Mouse (Mus musculus): ENCODE data around the gene Gm49630.
A peak's percentile ranks its signal among the peaks of the same experiment; 100 is the strongest.
"Not testable (repeated sequence)": the region's sequence is repeated elsewhere in the genome, so short reads cannot be mapped to it uniquely, and the experiment has no call there.

The Gm49630 gene

DNA sequence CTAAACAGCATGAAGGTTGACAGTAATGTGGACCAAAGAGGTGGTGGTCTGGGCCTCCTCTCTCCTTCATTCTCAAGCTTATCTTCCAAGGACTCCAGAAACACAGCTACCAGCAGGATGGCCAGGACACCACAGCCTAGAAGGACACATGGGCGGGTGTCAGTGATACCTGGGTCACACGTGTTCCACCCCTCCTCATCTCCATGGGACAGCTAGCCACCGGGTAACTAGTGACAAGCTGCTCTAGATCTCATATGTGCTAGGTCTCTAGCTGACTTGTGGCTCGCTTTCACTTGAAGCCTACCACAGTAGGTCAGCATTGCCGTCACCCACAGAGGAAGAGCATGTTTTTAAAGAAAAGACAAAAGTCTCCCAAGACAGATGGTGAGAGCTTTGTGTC lies at the start of gene Gm49630:
Gene Gm49630 (minus strand): TSS at position 101 of the 400 bp plus-strand sequence.
- not testable (repeated sequence) for DNase-seq (ENCODE audit: low spot score in 2 of 2)

DNA sequence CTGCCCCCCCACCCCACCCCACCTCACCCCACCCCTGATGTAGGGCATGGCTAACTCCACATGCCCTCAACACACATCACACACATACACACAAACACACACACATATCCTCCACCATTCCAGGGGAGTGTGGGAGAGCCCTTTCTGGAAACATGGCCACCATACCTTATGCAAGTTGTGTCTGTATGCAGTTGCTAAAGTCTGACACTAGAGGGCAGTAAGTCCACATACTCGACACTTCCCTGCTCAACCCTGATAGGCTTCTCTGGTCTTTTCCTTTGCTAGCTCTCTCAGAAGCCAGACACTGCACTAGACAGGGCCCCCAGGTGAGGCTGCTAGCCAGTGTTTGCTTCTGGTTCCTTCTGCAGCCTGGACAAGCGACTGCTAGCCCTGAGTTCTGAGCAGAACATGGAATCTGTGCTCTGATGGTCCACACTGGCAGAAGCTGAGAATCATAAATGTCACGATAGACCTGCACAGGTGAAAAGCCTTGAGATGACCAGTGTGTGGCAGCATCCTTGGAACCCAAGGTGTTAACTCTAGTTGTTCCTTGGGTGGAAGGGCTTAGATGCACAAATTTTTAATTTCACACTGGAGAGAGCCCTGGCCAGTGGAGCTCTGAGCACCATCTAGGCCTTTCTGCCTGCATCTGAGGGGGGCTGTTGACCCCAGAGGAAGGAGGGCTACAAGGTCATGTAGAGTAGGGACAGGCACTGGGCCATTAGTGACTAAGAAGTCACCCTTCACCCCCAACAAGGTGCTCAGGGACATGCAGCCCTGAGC lies 48.6 kb upstream of the Gm49630 start:
- peak in 1 of 2 experiments; percentile 9 for DNase-seq (ENCODE audit: low spot score in 2 of 2)

DNA sequence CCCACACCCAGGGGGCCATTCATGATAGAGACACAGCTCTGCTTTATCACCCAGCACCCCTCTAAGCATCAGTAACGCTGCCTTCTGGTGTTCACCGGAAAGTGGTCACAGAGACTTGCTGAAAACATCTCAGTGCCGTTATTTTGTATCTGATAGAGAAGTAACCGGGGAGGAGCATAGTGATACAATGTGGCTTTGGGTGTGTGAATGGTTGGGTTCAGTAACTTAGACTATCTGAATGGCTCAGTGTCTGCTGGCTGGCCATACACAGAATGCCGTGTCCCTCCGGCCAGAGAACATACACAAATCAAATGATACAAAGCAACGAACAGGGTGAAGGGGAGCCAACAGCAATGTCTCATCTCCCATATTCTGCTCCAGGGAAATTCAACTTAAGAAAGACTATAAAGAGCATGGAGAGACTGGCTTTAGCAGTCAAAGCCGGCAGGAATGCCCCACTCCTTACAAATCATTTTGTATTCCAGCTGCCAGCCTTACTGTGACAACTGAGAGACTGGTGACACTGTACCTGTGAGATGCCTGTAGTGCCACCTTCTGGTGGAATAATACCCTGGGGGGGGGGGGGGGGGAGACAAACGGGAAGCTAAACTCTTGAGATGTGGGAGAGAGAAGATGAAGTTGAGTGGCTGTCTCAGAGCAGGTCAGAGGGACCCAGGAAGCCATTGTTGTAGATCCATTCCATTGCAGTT lies 43.0 kb upstream of the Gm49630 start:
- DNase-seq (ENCODE audit: low spot score in 2 of 2), result not testable (repeated sequence)

DNA sequence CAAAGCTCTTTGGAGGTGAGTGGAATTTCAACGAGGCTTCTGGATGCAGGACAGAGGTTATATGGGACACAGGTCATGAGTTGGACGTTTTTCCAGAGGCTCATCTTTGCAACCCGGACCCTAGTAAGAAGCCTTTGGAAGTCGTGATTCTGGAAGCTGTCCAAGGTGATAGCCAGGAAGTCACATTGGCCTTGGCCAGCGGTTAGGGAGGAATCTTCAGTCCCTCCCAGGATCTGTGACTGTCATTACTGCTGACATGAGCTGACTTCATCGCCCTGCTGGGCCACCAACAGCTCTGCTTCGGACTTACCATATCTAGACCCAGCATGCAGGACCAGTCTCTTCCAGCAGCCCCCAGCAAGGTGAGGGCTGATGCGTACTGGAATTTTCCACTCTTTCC lies 41.6 kb upstream of the Gm49630 start:
- not testable (repeated sequence) for DNase-seq (ENCODE audit: low spot score in 2 of 2)

DNA sequence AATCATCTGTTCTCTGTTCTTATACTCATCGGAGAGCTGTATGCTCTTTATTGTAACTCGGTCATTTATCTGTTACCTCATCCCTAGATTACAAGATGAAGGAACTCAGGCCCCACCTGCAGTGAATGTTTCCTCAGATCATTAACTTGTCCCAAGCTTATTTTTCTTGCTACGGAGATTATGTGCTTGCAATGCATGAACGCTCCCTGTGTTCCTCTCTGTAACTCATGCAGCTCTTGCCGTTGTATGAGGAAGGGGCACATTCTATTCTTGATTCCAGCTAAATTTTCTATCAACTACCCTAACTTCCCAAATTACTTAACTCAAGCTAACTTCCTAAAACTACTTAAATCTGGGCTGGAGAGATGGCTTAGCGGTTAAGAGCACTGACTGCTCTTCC lies 28.0 kb upstream of the Gm49630 start:
- DNase-seq (ENCODE audit: low spot score in 2 of 2), result not testable (repeated sequence)

DNA sequence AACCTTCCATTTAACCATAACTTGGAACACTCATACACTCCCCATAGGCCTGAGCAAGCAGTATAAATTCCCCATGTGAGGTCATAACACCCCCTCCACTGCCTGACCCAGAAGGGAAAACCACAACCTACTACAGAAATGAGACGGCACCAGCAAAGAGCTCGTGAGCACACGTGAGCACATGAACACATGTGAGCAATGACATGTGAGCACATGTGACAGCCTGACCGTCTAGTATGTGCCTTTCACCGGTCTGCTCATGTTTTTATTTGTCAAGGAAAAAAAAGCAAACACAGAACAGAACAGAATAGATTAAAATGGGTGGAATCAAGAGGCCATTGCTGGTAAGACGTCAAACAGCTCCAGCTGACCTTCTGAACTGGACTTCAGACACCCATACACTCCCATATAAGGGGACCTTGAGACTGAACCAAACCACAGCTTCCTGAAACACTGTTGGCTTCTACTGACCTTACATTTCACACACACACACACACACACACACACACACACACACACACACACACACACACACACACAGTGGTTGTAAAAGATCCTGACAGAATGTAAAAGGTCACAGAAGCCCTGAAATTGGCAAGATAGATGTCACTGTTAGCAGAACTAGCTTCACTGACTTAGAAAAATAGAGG lies 26.5 kb upstream of the Gm49630 start:
- not testable (repeated sequence) for DNase-seq (ENCODE audit: low spot score in 2 of 2)

DNA sequence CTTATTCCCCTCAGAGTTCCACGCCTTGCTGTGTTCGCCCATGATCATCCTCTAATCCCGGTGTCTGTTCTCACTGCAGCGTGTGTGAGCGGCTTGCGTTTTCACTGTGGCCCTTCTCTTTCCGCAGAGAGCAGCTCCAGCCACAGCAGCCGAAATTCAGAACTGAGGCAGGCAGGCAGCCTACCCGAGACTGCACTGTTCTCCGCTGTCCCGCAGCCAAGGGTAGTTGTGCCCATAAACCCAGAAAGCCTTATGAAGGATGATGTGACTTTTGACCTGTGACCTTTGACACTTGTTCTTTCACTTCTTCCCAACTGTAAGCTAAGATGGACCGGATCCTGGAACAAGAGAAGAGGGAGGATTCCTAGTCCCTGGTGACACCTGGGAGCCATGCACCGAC lies 25.3 kb upstream of the Gm49630 start:
- not testable (repeated sequence) for DNase-seq (ENCODE audit: low spot score in 2 of 2)

DNA sequence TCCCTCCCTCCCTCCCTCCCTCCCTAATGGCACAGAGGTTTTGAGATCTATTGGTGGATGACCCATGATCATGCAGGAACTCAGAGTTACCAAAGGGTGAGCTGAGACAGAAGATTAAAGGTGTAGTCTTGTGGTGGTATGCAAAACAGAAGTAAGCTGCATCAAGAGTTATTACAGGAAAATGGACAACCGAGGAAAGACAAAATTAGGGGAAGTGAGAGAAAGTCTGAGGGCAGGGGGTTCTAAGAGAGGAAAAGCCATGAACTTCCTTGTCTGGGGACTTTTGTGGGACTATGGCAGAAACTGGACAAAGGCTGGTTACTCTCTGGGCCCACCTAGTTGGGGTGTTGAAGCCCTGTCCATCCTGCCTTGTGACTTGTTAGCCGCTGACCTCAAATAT lies 24.5 kb upstream of the Gm49630 start:
- not testable (repeated sequence) for DNase-seq (ENCODE audit: low spot score in 2 of 2)

DNA sequence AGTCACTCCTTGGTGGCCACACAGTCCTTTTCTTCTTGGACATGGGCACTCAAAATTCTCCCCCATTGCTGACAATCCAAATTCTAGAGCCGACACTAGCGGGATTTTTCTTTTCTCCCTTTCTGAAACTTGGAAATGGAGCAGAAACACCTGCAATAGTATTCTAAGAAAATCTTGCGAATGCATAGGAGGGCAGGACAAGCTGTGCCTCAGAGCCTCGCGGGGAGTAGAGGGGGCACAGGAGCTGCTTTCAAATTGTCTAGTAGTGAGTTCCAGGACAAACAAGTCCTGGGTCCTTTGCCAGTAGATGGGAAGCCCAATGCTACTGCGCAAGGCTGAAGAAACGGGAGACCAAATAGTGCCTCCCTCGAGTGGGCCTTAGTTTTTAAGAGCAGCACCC lies 23.9 kb upstream of the Gm49630 start:
- not testable (repeated sequence) for DNase-seq (ENCODE audit: low spot score in 2 of 2)

DNA sequence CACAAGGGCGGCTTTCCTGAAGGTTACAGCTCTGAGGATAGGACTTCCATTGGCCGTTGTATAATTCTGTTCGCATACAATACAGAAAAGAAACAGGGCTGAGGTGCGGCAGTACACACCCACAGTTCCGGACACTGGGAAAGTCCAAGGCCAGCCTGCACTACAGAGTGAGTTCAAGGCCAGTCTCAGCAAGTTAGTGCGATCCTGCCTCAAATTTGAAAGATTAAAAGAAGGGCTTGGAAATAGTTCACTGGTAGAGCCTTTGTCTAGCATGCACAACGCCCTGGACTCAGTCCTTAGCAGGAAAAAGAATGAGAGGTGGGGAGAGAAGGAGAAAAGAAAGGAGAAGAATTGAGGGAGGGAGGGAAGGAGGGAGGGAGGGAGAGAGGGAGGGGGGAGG lies 23.3 kb upstream of the Gm49630 start:
- not testable (repeated sequence) for DNase-seq (ENCODE audit: low spot score in 2 of 2)

DNA sequence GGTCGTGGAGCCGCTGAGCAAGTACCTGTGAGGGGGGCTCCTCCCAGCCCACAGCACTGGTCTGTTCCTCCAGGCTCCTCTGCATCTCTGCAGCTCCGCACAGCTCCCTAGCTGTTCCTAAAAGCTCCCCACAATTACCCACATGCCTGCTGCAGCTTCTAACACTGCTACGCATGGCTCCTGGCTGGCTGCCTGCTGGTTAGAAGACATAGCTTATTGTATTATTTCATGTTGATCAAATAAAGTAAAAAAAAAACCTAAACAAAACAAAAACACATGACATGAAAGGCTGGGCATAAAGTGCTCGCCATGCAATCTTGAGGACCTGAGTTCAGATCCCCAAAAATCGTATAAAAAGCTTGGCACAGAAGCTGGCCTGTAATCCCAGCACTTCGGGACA lies 18.1 kb upstream of the Gm49630 start:
- DNase-seq (ENCODE audit: low spot score in 2 of 2), result not testable (repeated sequence)

DNA sequence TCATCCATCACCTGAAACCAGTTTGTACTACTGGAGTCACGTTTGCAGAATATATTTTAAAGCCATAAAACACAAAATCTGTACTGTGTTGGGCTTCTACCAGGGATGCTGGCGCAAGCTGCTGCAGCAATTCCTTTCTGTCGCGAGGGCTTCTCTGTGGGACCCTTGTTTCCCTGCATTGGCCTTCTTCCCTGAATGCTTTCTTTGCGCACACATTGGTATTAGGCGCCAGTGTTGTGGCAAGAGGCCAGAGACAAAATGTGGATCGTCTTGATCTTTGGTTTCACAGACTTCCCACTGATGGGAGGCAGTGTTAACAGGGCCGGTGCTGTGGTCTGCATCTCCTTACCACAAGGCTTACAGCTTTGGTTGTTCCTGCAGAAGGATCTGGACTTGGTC lies 17.2 kb upstream of the Gm49630 start:
- not testable (repeated sequence) for DNase-seq (ENCODE audit: low spot score in 2 of 2)

DNA sequence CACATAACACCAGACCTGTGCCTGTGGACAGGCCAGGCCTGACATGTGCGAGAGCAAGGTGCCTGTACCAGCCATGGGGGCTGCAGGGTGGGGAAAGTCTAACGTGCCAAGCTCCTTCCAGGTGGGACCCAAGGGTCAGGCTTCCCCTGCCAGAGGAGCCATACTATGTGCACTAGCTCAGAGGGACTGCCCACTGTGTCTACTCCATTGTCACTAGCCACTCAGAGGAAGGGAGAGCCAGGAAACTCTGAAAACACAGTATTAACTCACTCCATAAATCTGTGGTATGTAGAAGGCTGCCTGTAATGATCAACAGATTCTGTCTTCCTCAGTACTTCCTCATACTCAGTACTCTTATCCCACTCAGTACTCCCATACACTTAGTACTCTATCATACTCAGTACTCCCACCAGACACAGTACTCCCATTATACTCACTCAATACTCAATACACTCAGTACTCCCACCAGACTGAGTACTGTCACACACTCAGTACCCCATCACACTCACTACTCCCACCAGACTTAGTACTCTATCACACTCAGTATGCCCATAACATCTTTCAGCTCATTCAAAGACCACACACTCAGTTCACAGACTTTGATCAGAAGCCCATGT lies 16.7 kb upstream of the Gm49630 start:
- DNase-seq (ENCODE audit: low spot score in 2 of 2), result not testable (repeated sequence)

DNA sequence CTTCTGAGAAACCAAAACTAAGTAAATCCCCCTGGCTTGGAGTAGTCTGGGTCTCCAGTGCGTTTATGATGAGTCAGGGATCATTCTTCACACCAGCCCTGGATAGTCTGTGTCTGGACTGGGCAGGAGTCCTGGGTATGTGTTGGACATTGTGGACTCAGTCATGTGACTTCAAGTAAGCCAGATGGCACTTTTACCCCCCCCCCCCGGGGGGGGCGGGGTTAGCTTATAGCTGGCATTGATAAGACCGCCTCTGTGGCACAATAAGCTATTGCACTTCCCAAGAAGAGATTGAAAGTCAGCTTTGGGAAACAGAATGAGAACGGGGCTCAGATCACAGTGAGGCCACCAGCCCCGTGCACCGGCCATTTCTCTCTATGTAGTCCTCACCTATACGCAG lies 14.2 kb upstream of the Gm49630 start:
- not testable (repeated sequence) for DNase-seq (ENCODE audit: low spot score in 2 of 2)

DNA sequence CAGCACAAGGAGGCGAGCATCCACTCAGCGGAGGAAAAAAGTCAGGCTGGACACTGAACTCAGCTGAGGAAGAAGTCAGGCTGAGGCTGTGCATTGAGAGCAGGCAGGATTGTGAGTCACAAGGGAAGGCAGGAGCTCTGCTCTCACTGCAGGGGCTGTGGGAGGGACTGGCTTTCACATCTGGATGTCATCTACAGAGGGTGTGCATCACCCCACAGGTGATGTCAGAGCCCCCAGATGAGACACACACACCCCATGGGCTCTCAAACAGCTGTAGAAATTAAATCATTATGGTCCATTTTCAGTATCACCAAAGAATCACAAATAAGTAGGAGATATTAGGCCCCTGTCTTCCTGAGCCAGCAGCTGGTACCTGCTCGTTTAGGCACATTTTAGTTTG lies 13.6 kb upstream of the Gm49630 start, which contains the start of gene Unc93a2:
Gene Unc93a2 (minus strand): TSS at position 101 of the 400 bp plus-strand sequence.
- DNase-seq (ENCODE audit: low spot score in 2 of 2), result not testable (repeated sequence)

DNA sequence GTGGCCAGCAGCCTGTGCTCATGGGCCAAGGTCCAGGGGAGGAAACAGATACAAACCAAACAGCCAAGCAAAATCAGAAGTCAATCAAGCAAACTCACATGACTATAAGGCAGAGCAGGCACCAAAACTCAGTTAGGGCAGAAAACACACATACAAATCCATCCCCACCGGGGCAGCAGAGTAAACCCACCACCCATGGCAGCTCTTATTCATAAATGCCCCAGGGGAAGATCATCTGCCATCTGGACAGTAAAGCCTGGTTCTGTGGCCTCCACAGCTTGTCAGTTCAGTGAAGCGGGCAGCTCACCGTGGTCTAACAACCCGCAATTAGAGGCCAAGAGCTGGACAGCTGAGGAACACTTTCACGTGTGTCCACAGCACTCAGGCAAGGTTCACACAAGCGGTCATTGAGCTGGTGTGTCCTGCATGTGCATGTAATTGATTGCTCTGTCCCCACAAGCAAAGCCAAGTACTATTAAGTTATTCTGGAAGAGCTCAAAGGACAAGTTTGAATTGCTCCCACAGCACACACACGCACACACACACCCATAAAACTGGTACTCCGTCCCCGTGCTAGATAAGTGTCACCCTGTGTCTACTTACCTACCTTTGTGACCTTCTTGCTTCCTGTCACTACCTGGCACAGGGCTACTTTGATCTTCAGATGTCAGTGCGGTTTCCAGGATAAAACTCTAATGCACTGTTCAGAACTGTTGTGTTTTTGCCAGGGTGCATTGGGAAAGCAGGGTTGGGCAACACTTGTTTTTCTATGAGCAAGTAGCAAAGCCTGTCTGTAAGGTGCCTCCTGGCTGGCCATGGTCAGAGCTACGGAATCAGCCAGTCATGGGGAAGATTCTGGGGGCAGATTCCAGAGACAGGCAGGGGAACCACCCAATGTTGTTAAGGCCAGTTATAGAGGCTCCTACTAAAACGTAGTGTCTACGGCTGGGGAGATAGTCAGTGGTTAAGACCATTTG lies 11.7 kb upstream of the Gm49630 start:
- DNase-seq (ENCODE audit: low spot score in 2 of 2), result not testable (repeated sequence)

DNA sequence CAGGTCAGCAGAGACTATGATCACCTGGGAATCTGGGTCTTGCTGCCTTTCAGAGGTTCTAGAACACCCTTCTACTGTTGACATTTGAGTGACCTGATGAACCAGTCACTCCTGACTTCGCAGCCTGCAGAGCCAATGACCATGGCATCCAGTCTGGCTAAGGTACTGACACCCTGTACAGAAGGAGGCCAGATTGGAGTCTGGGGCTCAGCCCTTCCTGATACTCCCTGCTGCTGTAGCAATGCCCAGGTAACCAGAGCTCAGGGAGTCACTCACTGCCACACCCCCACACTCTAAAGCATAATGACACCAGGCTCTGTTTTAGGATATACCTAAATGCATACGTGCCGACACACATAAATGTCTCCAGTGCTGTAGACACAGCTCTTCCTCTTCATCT lies 10.9 kb upstream of the Gm49630 start:
- DNase-seq (ENCODE audit: low spot score in 2 of 2), result not testable (repeated sequence)

DNA sequence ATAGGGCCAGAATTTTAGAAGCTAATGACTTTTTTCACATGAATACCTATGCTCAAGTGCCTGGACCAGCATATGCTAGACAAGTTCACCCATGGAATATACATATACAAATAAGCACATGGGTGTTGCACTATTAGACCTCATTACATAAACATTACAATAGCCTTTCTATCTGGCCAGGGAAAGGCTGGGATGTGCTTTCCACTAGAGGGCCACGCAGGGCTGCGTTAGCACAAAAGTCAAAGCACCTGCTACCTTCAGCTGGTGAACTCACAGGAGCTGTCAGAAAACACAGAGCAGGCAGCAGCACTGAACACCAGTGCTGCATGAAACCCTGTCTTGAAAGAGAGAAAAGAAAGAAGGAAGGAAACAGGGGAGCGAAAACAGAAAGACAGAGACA lies 6.1 kb upstream of the Gm49630 start:
- not testable (repeated sequence) for DNase-seq (ENCODE audit: low spot score in 2 of 2)

DNA sequence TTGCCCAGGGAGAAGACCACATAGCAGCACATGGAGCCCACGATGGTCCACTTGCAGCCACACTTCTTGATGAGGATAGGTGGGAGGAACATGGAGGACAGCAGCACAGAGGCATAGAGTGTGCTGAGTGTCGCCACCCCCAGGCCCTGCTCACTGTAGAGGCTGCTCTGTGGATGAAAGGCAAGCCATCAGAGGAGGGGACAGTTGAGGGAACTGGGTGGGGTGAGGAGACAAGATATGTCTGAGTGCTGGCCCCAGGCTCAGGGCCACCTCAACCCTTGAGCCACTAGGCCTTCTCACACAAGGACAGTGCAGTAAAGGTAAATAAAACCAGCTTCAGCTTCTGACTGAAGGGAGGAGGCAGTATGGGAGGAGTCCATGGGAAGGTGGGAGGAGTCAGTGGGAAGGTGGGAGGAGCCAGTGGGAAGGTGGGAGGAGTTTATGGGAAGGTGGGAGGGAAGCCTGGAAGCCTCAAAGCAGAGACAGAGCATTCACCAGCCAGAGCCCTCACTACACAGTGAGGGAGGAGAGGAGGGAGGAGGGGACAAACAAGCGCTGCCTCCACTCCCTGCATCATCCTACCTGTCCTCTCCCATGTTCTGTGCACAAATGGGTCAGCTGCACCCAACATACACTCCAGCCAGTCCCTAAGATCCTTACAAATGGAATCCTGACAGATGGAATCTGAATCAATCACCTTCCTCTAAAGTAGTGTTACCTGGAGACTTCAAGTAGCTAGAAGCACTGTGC lies 5.3 kb upstream of the Gm49630 start:
- DNase-seq (ENCODE audit: low spot score in 2 of 2), result not testable (repeated sequence)

DNA sequence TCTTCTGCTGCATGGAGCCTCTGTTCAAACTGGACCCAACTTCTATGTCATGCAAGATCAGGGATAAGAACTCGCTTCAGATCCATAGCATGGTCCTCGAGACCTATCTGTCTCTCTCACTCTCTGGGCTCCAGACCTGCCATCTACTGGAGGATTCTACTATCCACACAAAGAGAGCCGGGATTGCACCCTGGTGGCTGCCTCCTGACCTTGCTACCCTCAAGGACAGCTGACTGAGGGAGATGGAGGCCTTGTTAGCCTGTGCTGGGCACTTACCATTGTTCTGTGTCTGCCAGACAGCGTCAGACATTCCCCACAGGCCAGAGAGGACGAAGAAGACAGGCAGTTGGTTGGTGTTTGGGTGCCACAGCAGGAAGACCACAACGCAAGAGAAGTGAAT lies 2.4 kb downstream of the Gm49630 start:
- not testable (repeated sequence) for DNase-seq (ENCODE audit: low spot score in 2 of 2)
